Mouse (Mus musculus): ENCODE measurements around the gene Plekhb1.

The Plekhb1 gene

GRCm38 (mm10) chr7:100656739-100657138 is 5.5 kb downstream of the Plekhb1 start:
- no peak for DNase-seq (ENCODE audit: low spot score in 2 of 2)

- no peak for DNase-seq (ENCODE audit: low spot score in 2 of 2)
These were observed 7.8 kb downstream of the Plekhb1 start for GRCm38 (mm10) chr7:100654441-100654840.

- DNase-seq (ENCODE audit: low spot score in 2 of 2), result peak; percentile 9 to 54
These were observed 8.5 kb downstream of the Plekhb1 start for GRCm38 (mm10) chr7:100653480-100654266.

GRCm38 (mm10) chr7:100651011-100651410 is 11.2 kb downstream of the Plekhb1 start:
- peak in 1 of 2 experiments; percentile 54 for DNase-seq (ENCODE audit: low spot score in 2 of 2)

- DNase-seq (ENCODE audit: low spot score in 2 of 2), result peak in 1 of 2 experiments; percentile 53
These were observed 11.8 kb downstream of the Plekhb1 start for GRCm38 (mm10) chr7:100650421-100650820.

- peak in 1 of 2 experiments; percentile 54 for DNase-seq (ENCODE audit: low spot score in 2 of 2)
These were observed 12.4 kb downstream of the Plekhb1 start for GRCm38 (mm10) chr7:100649826-100650225.

GRCm38 (mm10) chr7:100649095-100649494 is 13.1 kb downstream of the Plekhb1 start:
- no peak for DNase-seq (ENCODE audit: low spot score in 2 of 2)

- peak; percentile 64 to 84 for DNase-seq (ENCODE audit: low spot score in 2 of 2)
These were observed 17.1 kb downstream of the Plekhb1 start for GRCm38 (mm10) chr7:100645147-100645546.

- peak in 1 of 2 experiments; percentile 14 for DNase-seq (ENCODE audit: low spot score in 2 of 2)
These were observed 19.8 kb downstream of the Plekhb1 start for GRCm38 (mm10) chr7:100642413-100642812.

GRCm38 (mm10) chr7:100637657-100638056 is 24.6 kb downstream of the Plekhb1 start:
- DNase-seq (ENCODE audit: low spot score in 2 of 2), result peak in 1 of 2 experiments; percentile 56

- DNase-seq (ENCODE audit: low spot score in 2 of 2), result no peak
These were observed 37.7 kb downstream of the Plekhb1 start for GRCm38 (mm10) chr7:100624538-100624937.

- DNase-seq (ENCODE audit: low spot score in 2 of 2), result no peak
These were observed 39.9 kb downstream of the Plekhb1 start for GRCm38 (mm10) chr7:100622277-100622676.

GRCm38 (mm10) chr7:100616121-100616857 is 45.9 kb downstream of the Plekhb1 start:
- DNase-seq (ENCODE audit: low spot score in 2 of 2), result peak in 1 of 2 experiments; percentile 21

- no peak for DNase-seq (ENCODE audit: low spot score in 2 of 2)
These were observed 53.3 kb downstream of the Plekhb1 start for GRCm38 (mm10) chr7:100608910-100609309.

- DNase-seq (ENCODE audit: low spot score in 2 of 2), result peak in 1 of 2 experiments; percentile 61
These were observed 54.0 kb downstream of the Plekhb1 start, which contains the start of gene Mrpl48 for GRCm38 (mm10) chr7:100608130-100608741. TSS of gene Mrpl48 (minus strand) at chr7:100608301.

GRCm38 (mm10) chr7:100607214-100608129 is 54.7 kb downstream of the Plekhb1 start, which contains the start of gene Rab6a:
TSS of gene Rab6a (plus strand) at chr7:100607410.
- peak; percentile 94 to 95 for DNase-seq (ENCODE audit: low spot score in 2 of 2)

- DNase-seq (ENCODE audit: low spot score in 2 of 2), result no peak
These were observed 62.0 kb downstream of the Plekhb1 start for GRCm38 (mm10) chr7:100600211-100600610.

- no peak for DNase-seq (ENCODE audit: low spot score in 2 of 2)
These were observed 68.9 kb downstream of the Plekhb1 start for GRCm38 (mm10) chr7:100593349-100593748.

Data from spleen, postnatal 4 days (tissue).